Mouse (Mus musculus): Measurements from ENCODE around the gene Hsp90ab1.

Hsp90ab1 gene

GRCm38 (mm10) chr17:45557998-45558862, 14.8 kb downstream of the Hsp90ab1 start:
- DNase-seq (ENCODE audit: low read depth, low spot score), result no peak

GRCm38 (mm10) chr17:45557246-45557824, 15.7 kb downstream of the Hsp90ab1 start:
- no peak for DNase-seq (ENCODE audit: low read depth, low spot score)

- no peak for DNase-seq (ENCODE audit: low read depth, low spot score)
These were observed 16.4 kb downstream of the Hsp90ab1 start for GRCm38 (mm10) chr17:45556514-45557245.

GRCm38 (mm10) chr17:45556107-45556489, 17.0 kb downstream of the Hsp90ab1 start:
- DNase-seq (ENCODE audit: low read depth, low spot score), result no peak

- peak; percentile 94 for DNase-seq (ENCODE audit: low read depth, low spot score)
These were observed 17.5 kb downstream of the Hsp90ab1 start, which contains the start of gene Nfkbie for GRCm38 (mm10) chr17:45555452-45556106. Gene Nfkbie (plus strand): TSS chr17:45555703.

- no peak for DNase-seq (ENCODE audit: low read depth, low spot score)
These were observed 18.7 kb downstream of the Hsp90ab1 start for GRCm38 (mm10) chr17:45554420-45554819.

GRCm38 (mm10) chr17:45553065-45553464, 20.0 kb downstream of the Hsp90ab1 start:
- DNase-seq (ENCODE audit: low read depth, low spot score), result no peak

GRCm38 (mm10) chr17:45551816-45552451, 21.1 kb downstream of the Hsp90ab1 start:
- peak; percentile 89 for DNase-seq (ENCODE audit: low read depth, low spot score)

GRCm38 (mm10) chr17:45551249-45551796, 21.7 kb downstream of the Hsp90ab1 start:
- DNase-seq (ENCODE audit: low read depth, low spot score), result no peak

- no peak for DNase-seq (ENCODE audit: low read depth, low spot score)
These were observed 22.8 kb downstream of the Hsp90ab1 start for GRCm38 (mm10) chr17:45550253-45550652.

- DNase-seq (ENCODE audit: low read depth, low spot score), result peak; percentile 45
These were observed 23.4 kb downstream of the Hsp90ab1 start, which contains the start of gene Tmem151b for GRCm38 (mm10) chr17:45549617-45550181. Gene Tmem151b (minus strand): TSS chr17:45549677.

- DNase-seq (ENCODE audit: low read depth, low spot score), result peak; percentile 88
These were observed 24.2 kb downstream of the Hsp90ab1 start for GRCm38 (mm10) chr17:45548541-45549512.

- DNase-seq (ENCODE audit: low read depth, low spot score), result no peak
These were observed 25.4 kb downstream of the Hsp90ab1 start for GRCm38 (mm10) chr17:45547461-45548190.

- peak; percentile 23 for DNase-seq (ENCODE audit: low read depth, low spot score)
These were observed 26.1 kb downstream of the Hsp90ab1 start for GRCm38 (mm10) chr17:45546941-45547340.

- DNase-seq (ENCODE audit: low read depth, low spot score), result peak; percentile 67
These were observed 27.7 kb downstream of the Hsp90ab1 start for GRCm38 (mm10) chr17:45545278-45545961.

GRCm38 (mm10) chr17:45544873-45545277, 28.2 kb downstream of the Hsp90ab1 start:
- peak; percentile 43 for DNase-seq (ENCODE audit: low read depth, low spot score)

GRCm38 (mm10) chr17:45544001-45544872, 28.8 kb downstream of the Hsp90ab1 start:
- peak; percentile 96 for DNase-seq (ENCODE audit: low read depth, low spot score)
